Mouse (Mus musculus) forebrain, embryonic 11.5 days (tissue): ENCODE measurements around the gene Metap2. TPM values are rescaled to one million over a fixed set of nuclear protein-coding genes. Genes with fewer than 3 reads are reported as not detected.
A peak's percentile ranks its signal among the peaks of the same experiment; 100 is the strongest.
"Not testable (repeated sequence)": the region's sequence is repeated elsewhere in the genome, so short reads cannot be mapped to it uniquely, and the experiment has no call there.

Experiments
- ATAC-seq: fragments of 200-750 bp; cut with Nextera tagmentation; replicated peaks from 2 replicates; pipeline ENCODE4 v1.8.0; 2017; ENCODE audit warnings: moderate TSS enrichment; ENCODE audit not compliant: low FRiP score
- DNase-seq: peaks from one replicate; pipeline ENCODE4 v3.0.0-alpha.2; 2017; ENCODE audit warnings: low spot score
- H3K27ac ChIP-seq: fragments of 300-500 bp; sonication (generic); 2 replicates; pipeline ENCODE4 v1.5.1; 2014; ENCODE audit warnings: low read depth, low read length
- H3K27me3 ChIP-seq: fragments of 300-500 bp; sonication (generic); 2 replicates; pipeline ENCODE4 v1.6.1; 2014; ENCODE audit warnings: mild to moderate bottlenecking, low read length, mixed read lengths; ENCODE audit not compliant: control insufficient read depth, insufficient read depth
- H3K36me3 ChIP-seq: fragments of 300-500 bp; sonication (generic); 2 replicates; pipeline ENCODE4 v1.6.1; 2014; ENCODE audit warnings: mild to moderate bottlenecking, low read length, moderate library complexity, mixed read lengths; ENCODE audit not compliant: control insufficient read depth, insufficient read depth
- H3K4me1 ChIP-seq: fragments of 300-500 bp; sonication (generic); replicated peaks from 2 replicates; pipeline ENCODE4 v1.6.1; 2014; ENCODE audit warnings: low read length, mixed read lengths; ENCODE audit not compliant: control insufficient read depth, insufficient read depth
- H3K4me2 ChIP-seq: fragments of 300-500 bp; sonication (generic); 2 replicates; pipeline ENCODE4 v1.6.1; 2014; ENCODE audit warnings: low read depth, mild to moderate bottlenecking, low read length, moderate library complexity, mixed read lengths; ENCODE audit not compliant: severe bottlenecking
- H3K4me3 ChIP-seq: fragments of 300-500 bp; sonication (generic); 2 replicates; pipeline ENCODE4 v1.5.1; 2014; ENCODE audit warnings: low read depth, low read length
- H3K9ac ChIP-seq: fragments of 300-500 bp; sonication (generic); 2 replicates; pipeline ENCODE4 v1.6.1; 2014; ENCODE audit warnings: low read length
- H3K9me3 ChIP-seq: fragments of 300-500 bp; sonication (generic); 2 replicates; pipeline ENCODE4 v1.6.1; 2016; ENCODE audit warnings: low read length, mixed read lengths; ENCODE audit not compliant: control insufficient read depth
- whole genome bisulfite sequencing: fragments of 180-500 bp; shearing (Covaris S2); extraction: QIAGEN DNeasy Blood & Tissue Kit; methylation state at CpG from one replicate; pipeline ENCODE4 v1.1.7; 2014; 5-methylcytosine and 5-hydroxymethylcytosine counted together
- polyA plus RNA-seq: library from polyadenylated mRNA; unstranded; fragments of >200 nt; fragmentation: Nextera tagmentation; extraction: Ambion mirVana; gene quantifications from 2 replicates; pipeline ENCODE4 v1.2.1, GENCODE M21; 2014

The Metap2 gene
- polyA plus RNA-seq, 1 experiment from 2014 or later = 237 TPM

- DNase-seq = no peak
- no peak overlapping the region for H3K27ac ChIP-seq
- ATAC-seq = no peak
- no peak overlapping the region for H3K4me2 ChIP-seq
- 92% methylated on average over 9 of the region's 9 CpGs for WGBS
- peaks cover 4% of the 10 kb centered on the region; the same call in 1 of the 2 replicates for H3K36me3 ChIP-seq
- no peaks in the 10 kb centered on the region for H3K4me1 ChIP-seq
- no peaks in the 10 kb centered on the region for H3K27me3 ChIP-seq
- H3K9ac ChIP-seq = no peak overlapping the region
- no peak overlapping the region for H3K4me3 ChIP-seq
- H3K9me3 ChIP-seq = no peaks in the 10 kb centered on the region
Observed at GRCm38 (mm10) chr10:93855126-93855525, 41.8 kb downstream of the Metap2 start.

GRCm38 (mm10) chr10:93846706-93847105, 50.2 kb downstream of the Metap2 start:
- Histone ChIP-seq H3K9ac (no peak overlapping the region), H3K4me1 (no peaks in the 10 kb centered on the region), H3K36me3 (peaks cover 14% of the 10 kb centered on the region), H3K27ac (no peak overlapping the region), H3K4me2 (no peak overlapping the region), H3K27me3 (no peaks in the 10 kb centered on the region), H3K4me3 (no peak overlapping the region), H3K9me3 (peaks cover 4% of the 10 kb centered on the region; the same call in 1 of the 2 replicates)
- ATAC-seq = no peak
- no peak for DNase-seq
- WGBS = 96% methylated on average over 13 of the region's 13 CpGs

- H3K4me3 ChIP-seq = not testable (repeated sequence)
- WGBS = 87% methylated on average over 7 of the region's 7 CpGs
- peaks cover 16% of the 10 kb centered on the region for H3K27me3 ChIP-seq
Observed at GRCm38 (mm10) chr10:93835115-93835514, 61.8 kb downstream of the Metap2 start.

GRCm38 (mm10) chr10:93834394-93834745, 62.5 kb downstream of the Metap2 start:
- peaks cover 7% of the 10 kb centered on the region; the same call in 1 of the 2 replicates for H3K4me1 ChIP-seq
- H3K27ac ChIP-seq = no peak overlapping the region

More at GRCm38 (mm10) chr10:93835115-93835514, 61.8 kb downstream of the Metap2 start:
- DNase-seq, H3K4me2 ChIP-seq, H3K27ac ChIP-seq, H3K9ac ChIP-seq, H3K36me3 ChIP-seq, H3K9me3 ChIP-seq, ATAC-seq, H3K4me1 ChIP-seq: not testable (repeated sequence)

GRCm38 (mm10) chr10:93833699-93834393, 63.0 kb downstream of the Metap2 start:
- Histone ChIP-seq H3K9ac (peak overlapping the region; percentile 79), H3K27ac (no peak overlapping the region), H3K9me3 (no peaks in the 10 kb centered on the region), H3K27me3 (peaks cover 16% of the 10 kb centered on the region), H3K4me1 (peaks cover 7% of the 10 kb centered on the region; the same call in 1 of the 2 replicates), H3K4me3 (peak overlapping the region; percentile 77), H3K36me3 (no peaks in the 10 kb centered on the region), H3K4me2 (peak overlapping the region; percentile 90)
- WGBS = under 1% methylated on average over 73 of the region's 75 CpGs
- DNase-seq = peak; percentile 97
- ATAC-seq = peak; percentile 96

More at GRCm38 (mm10) chr10:93834394-93834745, 62.5 kb downstream of the Metap2 start:
- H3K9ac ChIP-seq = peak overlapping the region; percentile 79
- ATAC-seq (no peak), DNase-seq (no peak)
- 3% methylated on average over 13 of the region's 13 CpGs for WGBS
- peak overlapping the region; percentile 90 for H3K4me2 ChIP-seq
- H3K36me3 ChIP-seq = no peaks in the 10 kb centered on the region
- H3K9me3 ChIP-seq = no peaks in the 10 kb centered on the region
- H3K27me3 ChIP-seq = peaks cover 16% of the 10 kb centered on the region
- H3K4me3 ChIP-seq = peak overlapping the region; percentile 77

- 2% methylated on average over 16 of the region's 16 CpGs for WGBS
Observed at GRCm38 (mm10) chr10:93833370-93833698, 63.6 kb downstream of the Metap2 start.

GRCm38 (mm10) chr10:93832811-93833210, 64.1 kb downstream of the Metap2 start:
- Histone ChIP-seq H3K9ac (no peak overlapping the region), H3K36me3 (no peaks in the 10 kb centered on the region), H3K4me1 (peaks cover 5% of the 10 kb centered on the region; the same call in 1 of the 2 replicates), H3K27me3 (peaks cover 16% of the 10 kb centered on the region), H3K9me3 (no peaks in the 10 kb centered on the region), H3K4me3 (no peak overlapping the region), H3K27ac (no peak overlapping the region), H3K4me2 (no peak overlapping the region)
- 25% methylated on average over 9 of the region's 9 CpGs for WGBS
- ATAC-seq = no peak
- no peak for DNase-seq

More at GRCm38 (mm10) chr10:93833370-93833698, 63.6 kb downstream of the Metap2 start:
- Histone ChIP-seq H3K36me3 (no peaks in the 10 kb centered on the region), H3K27ac (no peak overlapping the region), H3K4me1 (peaks cover 7% of the 10 kb centered on the region; the same call in 1 of the 2 replicates), H3K4me2 (peak overlapping the region; percentile 90), H3K9me3 (no peaks in the 10 kb centered on the region), H3K27me3 (peaks cover 16% of the 10 kb centered on the region), H3K4me3 (peak overlapping the region; percentile 77), H3K9ac (peak overlapping the region; percentile 79)
- DNase-seq (no peak), ATAC-seq (no peak)

- Histone ChIP-seq H3K9me3 (no peaks in the 10 kb centered on the region), H3K27ac (no peak overlapping the region), H3K9ac (no peak overlapping the region), H3K4me1 (peaks cover 5% of the 10 kb centered on the region; the same call in 1 of the 2 replicates), H3K36me3 (no peaks in the 10 kb centered on the region), H3K27me3 (peaks cover 16% of the 10 kb centered on the region), H3K4me3 (no peak overlapping the region; the same call in 1 of the 2 replicates), H3K4me2 (peak overlapping the region; percentile 29)
- DNase-seq = no peak
- 6% methylated on average over 18 of the region's 18 CpGs for WGBS
- no peak for ATAC-seq
Observed at GRCm38 (mm10) chr10:93831730-93832574, 64.9 kb downstream of the Metap2 start.
